Mouse (Mus musculus): ENCODE measurements around the gene Grk5. TPM values are rescaled to one million over a fixed set of nuclear protein-coding genes. Genes with fewer than 3 reads are reported as not detected.

The Grk5 gene
- polyA plus RNA-seq (2015; fragmentation: Nextera tagmentation; extraction: Ambion mirVana), result 1.4 and 1.6 TPM in 2 replicates

DNA sequence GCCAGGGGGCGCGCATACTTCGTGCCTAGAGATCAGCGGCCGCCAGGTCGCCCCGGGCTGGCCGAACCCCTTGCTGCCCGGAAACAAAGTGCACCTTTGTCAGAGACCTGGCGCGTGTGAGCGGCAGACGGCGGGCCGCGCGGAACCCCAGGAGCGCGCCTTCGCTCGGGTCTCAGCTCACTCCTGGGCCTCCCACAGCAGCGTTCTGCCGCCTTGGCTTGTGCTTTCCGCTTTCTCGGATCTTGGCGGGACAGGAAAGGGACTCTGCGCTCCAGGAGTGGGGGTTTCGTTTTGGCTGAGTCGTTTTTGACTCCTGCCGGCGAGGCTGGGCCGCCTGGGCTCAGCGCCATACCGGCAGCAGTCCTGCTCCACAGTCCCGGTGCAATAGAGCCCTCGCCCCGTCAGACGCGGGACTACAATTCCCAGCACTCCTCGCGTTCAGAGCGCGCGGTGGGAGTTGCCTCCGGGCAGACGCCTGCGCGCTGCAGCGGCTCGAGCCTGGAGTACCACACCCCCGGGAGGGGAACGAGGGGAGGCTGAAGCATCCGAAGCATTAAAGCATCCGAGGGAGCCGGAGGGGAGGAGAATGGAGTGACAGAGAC lies at the start of gene Grk5:
Gene Grk5, plus strand, starts transcription at position 36 of the 602 bp plus-strand sequence.

DNA sequence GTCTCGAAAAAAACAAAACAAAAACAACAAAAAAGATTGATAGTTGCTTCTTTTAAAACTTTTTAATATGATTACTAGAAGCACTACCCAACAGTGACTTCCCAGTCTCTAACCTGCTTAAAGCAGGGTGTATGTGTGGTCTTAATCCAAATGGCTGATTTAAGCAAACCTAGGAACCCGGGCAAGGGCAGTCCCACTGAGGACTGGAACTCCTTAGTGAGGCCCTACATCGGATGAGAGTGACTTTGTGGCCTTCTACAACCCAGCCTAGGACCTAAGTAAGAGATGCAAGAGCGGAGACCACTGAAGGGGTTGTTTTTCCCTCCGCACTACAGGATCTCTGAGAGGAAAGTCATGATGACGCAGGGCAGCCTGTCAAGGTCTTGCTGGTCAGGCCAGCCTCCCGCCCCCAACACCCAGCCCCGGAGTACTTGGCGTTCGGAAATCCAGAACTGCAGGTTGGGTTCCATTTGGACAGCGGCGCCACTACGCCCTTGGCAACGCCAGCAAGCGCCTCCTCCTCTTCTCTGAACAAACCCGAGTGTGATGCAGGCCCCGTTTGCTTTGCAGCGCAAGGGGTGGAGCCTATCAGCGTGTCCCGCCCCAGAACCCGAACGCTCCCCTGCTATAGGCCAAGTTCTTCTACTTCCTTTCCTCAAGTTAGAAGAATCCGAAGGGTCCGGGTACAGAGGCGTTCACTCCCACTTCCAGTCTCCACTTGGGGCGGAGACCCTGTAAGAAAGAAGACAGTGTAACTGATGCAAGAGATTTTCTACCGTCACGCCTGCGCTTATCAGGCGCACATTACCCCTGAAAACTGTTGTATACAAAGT lies 28.5 kb upstream of the Grk5 start, which contains the start of gene Sfxn4:
Gene Sfxn4, minus strand, starts transcription at position 612 of the 833 bp plus-strand sequence.

DNA sequence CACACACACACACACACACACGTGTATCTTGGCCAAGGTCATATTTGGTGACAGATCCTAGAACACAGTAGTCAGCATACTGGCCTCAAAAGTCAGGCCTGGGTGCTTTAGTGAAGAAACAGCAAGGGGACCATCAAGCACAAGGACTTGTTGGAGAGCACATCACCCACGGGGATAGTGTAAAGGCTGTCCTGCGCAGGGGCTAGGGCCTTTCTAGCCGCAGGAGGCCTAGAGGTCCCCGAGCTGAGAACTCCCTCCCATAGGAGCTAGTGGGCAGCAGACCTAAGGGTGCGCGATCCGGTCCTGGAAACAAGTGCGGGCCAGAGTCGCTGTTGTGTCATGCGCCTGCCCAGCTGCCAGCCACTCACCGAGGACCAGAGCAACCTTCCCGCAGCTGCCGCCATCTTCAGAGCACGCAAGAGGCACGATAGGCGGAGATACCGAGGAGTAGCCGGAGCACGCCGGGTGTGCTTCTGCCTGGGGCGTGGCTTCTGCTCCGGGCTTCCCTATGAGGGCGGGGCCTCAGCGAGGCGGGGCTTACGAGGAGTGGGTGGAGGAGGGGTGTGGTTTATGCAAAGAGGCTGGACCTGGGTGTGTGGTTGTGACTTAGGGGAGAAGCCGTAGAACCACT lies 15.4 kb upstream of the Grk5 start, which contains the start of gene Prdx3:
Gene Prdx3, minus strand, starts transcription at position 493 of the 631 bp plus-strand sequence.

DNA sequence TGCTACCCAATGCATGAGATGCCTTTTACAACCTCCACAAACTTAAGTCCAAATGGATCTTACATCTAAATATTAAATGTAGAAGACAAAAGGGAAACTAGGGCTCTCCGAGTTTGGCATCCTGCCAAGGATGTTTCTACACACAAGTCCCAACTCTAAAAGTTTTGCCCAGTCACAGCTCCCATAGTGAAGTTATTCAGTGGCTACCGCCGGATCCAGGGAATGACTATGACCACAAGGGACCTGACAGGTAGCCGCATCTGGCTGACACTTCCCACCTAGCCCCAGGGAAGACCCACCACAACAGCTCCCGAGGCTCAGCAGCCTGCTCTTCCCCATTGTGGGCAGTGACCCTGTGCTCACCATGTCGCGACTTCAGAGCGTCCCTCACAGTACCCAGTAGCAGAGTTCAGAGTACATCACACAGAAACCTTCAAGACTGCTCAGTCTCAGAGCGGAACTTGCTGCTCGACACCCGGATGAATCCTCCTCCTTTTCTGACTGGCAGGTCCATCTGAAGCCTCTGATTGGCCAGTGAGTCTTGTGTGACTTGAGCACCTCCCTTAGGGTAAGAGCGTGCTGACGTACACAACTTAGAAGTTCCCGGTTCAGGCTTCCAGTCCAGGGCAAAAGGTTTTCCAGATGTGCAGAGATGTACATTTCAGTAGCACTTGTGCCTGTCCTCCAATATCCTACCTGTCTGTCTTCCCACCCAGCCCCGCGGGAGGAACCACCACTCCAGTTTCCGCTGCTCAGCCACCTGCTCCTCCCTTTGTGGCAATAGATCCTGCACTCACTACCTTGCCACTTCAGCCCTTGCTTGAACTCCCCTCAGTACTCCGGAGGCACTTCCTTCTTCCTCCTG lies 251.0 kb downstream of the Grk5 start, which contains the start of gene Zfp950:
Gene Zfp950, minus strand, starts transcription at position 499 of the 865 bp plus-strand sequence.

Other genes starting within 250 kb of the Grk5 start
- 0.36 and 0.43 TPM in 2 replicates for gene Nanos1, start 133.8 kb upstream of the Grk5 start, polyA plus RNA-seq (2015; fragmentation: Nextera tagmentation; extraction: Ambion mirVana)
- gene Eif3a, start 99.1 kb upstream of the Grk5 start, polyA plus RNA-seq (2015; fragmentation: Nextera tagmentation; extraction: Ambion mirVana), result 63.5 and 67.7 TPM in 2 replicates
- 17.5 and 20.5 TPM in 2 replicates for gene Fam45a, start 78.2 kb upstream of the Grk5 start, polyA plus RNA-seq (2015; fragmentation: Nextera tagmentation; extraction: Ambion mirVana)
- gene Sfxn4, start 28.3 kb upstream of the Grk5 start, polyA plus RNA-seq (2015; fragmentation: Nextera tagmentation; extraction: Ambion mirVana), result 4.4 and 5.3 TPM in 2 replicates
- gene Prdx3, start 15.2 kb upstream of the Grk5 start, polyA plus RNA-seq (2015; fragmentation: Nextera tagmentation; extraction: Ambion mirVana), result 183 and 200 TPM in 2 replicates